Mouse (Mus musculus) ES-E14 (cell line): ENCODE results near the gene Ank2. TPM values are rescaled to one million over a fixed set of nuclear protein-coding genes. Genes with fewer than 3 reads are reported as not detected.

Experiments used
- DNase-seq: peaks from one replicate; pipeline ENCODE4 v3.0.0-alpha.2; 2013; ENCODE audit warnings: low read depth, low spot score
- H3K27ac ChIP-seq: 2 replicates; pipeline ENCODE4 v1.5.1; 2012; ENCODE audit warnings: low read depth, mild to moderate bottlenecking, low read length, moderate library complexity, mixed read lengths; ENCODE audit not compliant: poor library complexity, insufficient read depth, severe bottlenecking
- H3K36me3 ChIP-seq: 2 replicates; pipeline ENCODE4 v1.6.1; 2012; ENCODE audit warnings: mild to moderate bottlenecking, low read length, moderate library complexity, mixed read lengths; ENCODE audit not compliant: control insufficient read depth, poor library complexity, insufficient read depth, severe bottlenecking
- H3K4me1 ChIP-seq, 2 experiments: fragments of 150-350 bp in 1 of 2; sonication (generic) in 1 of 2; 2 replicates each; pipeline ENCODE4 v1.6.1; 2012; ENCODE audit warnings: low read length in 2 of 2, mild to moderate bottlenecking in 1 of 2, mixed read lengths in 1 of 2; ENCODE audit not compliant: control insufficient read depth in 2 of 2, insufficient read depth in 2 of 2, poor library complexity in 1 of 2
- H3K4me3 ChIP-seq, 2 experiments: fragments of 150-350 bp in 1 of 2; sonication (generic) in 1 of 2; 2 replicates each; pipeline ENCODE4 v1.5.1; 2012; ENCODE audit warnings: low read length in 2 of 2, low read depth in 1 of 2, mild to moderate bottlenecking in 1 of 2, mixed read lengths in 1 of 2; ENCODE audit not compliant: insufficient read depth in 1 of 2, poor library complexity in 1 of 2, severe bottlenecking in 1 of 2
- H3K9ac ChIP-seq: 2 replicates; pipeline ENCODE4 v1.6.1; 2012; ENCODE audit warnings: low read depth, mild to moderate bottlenecking, low read length, mixed read lengths; ENCODE audit not compliant: poor library complexity, insufficient read depth, severe bottlenecking
- H3K9me3 ChIP-seq: fragments of 150-350 bp; sonication (generic); 2 replicates; pipeline ENCODE4 v1.6.1; 2012; ENCODE audit warnings: low read depth, mild to moderate bottlenecking, low read length; ENCODE audit not compliant: control insufficient read depth, insufficient read depth
- CHD2 ChIP-seq: IDR thresholded peaks from 2 replicates; pipeline ENCODE4 v1.6.1; 2014; ENCODE audit warnings: mild to moderate bottlenecking, low read depth, low read length, inconsistent platforms
- HCFC1 ChIP-seq: IDR thresholded peaks from 2 replicates; pipeline ENCODE4 v1.6.1; 2012; ENCODE audit warnings: low read length, inconsistent platforms, borderline replicate concordance; ENCODE audit not compliant: insufficient read depth
- MAFK ChIP-seq: IDR thresholded peaks from 2 replicates; pipeline ENCODE4 v1.6.1; 2014; ENCODE audit warnings: mild to moderate bottlenecking, low read depth, low read length, inconsistent platforms; ENCODE audit not compliant: insufficient read depth
- ZC3H11A ChIP-seq: IDR thresholded peaks from 2 replicates; pipeline ENCODE4 v1.6.1; 2012; ENCODE audit warnings: low read depth, mild to moderate bottlenecking, inconsistent platforms, low read length, borderline replicate concordance
- ZNF384 ChIP-seq: IDR thresholded peaks from 2 replicates; pipeline ENCODE4 v1.6.1; 2012; ENCODE audit warnings: low read depth, low read length, inconsistent platforms
- in situ Hi-C, 2 experiments: fragments of 600-800 bp; cut with MboI; formaldehyde crosslinking; loops; one replicate each; pipeline ENCODE4 v1.15.1; 2025; ENCODE audit warnings: low sequenced_read_pairs in 2 of 2, inconsistent platforms in 1 of 2; ENCODE audit not compliant: unreplicated experiment in 2 of 2
- total RNA-seq: library from RNA; depleted of rRNA; stranded (reverse); fragments of 300-350 nt; gene quantifications from 2 replicates; pipeline ENCODE4 v1.2.3, GENCODE M21; 2012

Gene Ank2
- total RNA-seq, 1 experiment, result 15.2 TPM

DNA sequence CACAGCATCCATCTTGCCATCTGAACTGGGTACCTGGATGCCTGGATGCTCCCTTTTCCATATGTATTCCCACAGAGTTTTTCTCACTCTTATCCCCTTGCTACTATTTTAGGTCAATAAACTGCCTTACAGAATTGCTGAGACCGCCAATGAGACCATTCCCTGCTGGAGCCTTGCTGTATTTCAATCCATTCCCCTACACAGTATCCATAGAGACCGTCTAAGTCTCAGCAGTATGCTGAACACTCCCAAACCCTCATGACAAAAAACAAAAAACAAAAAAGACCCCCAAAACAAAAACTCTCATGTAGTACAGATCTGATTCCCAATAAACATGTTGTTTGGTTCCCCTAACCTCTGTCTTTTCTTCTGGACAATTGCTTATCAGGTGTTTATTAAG, 365.1 kb downstream of the Ank2 start:
- Histone ChIP-seq H3K9ac (no peak overlapping the region), H3K27ac (no peak overlapping the region), H3K36me3 (no peaks in the 10 kb centered on the region), H3K4me3 (no peak overlapping the region), H3K4me1 (no peaks in the 10 kb centered on the region), H3K9me3 (no peaks in the 10 kb centered on the region)
- TF ChIP-seq MAFK (no peak), HCFC1 (no peak), CHD2 (no peak), ZNF384 (no peak), ZC3H11A (no peak)
- in situ Hi-C loops, result no loop called here
- no peak for DNase-seq

DNA sequence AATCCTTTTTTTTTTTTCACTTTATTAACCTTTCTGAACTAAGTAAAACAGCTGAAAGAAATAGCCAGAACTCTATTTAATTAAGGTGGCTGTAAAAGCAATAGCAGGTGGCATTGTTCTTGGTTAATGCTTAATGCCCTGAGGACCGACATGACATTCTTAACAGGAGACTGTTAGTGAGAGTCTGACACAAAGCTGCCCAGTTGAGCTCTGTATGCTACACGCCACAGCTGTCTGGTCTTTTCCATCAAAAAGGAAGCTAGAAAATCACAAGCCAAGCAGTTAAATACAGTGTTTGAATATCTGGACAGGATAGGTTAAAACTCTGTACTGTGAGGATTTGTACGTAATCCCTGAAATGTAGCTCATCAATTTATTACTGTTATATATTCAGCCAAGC, 368.1 kb downstream of the Ank2 start:
- H3K36me3 ChIP-seq, result no peaks in the 10 kb centered on the region
- TF ChIP-seq ZNF384 (no peak), HCFC1 (no peak), CHD2 (no peak), MAFK (no peak), ZC3H11A (no peak)
- no peak overlapping the region for H3K9ac ChIP-seq
- no peaks in the 10 kb centered on the region for H3K4me1 ChIP-seq
- H3K27ac ChIP-seq, result no peak overlapping the region
- DNase-seq, result no peak
- in situ Hi-C loops, result no loop called here
- H3K9me3 ChIP-seq, result no peaks in the 10 kb centered on the region
- H3K4me3 ChIP-seq, result no peak overlapping the region

DNA sequence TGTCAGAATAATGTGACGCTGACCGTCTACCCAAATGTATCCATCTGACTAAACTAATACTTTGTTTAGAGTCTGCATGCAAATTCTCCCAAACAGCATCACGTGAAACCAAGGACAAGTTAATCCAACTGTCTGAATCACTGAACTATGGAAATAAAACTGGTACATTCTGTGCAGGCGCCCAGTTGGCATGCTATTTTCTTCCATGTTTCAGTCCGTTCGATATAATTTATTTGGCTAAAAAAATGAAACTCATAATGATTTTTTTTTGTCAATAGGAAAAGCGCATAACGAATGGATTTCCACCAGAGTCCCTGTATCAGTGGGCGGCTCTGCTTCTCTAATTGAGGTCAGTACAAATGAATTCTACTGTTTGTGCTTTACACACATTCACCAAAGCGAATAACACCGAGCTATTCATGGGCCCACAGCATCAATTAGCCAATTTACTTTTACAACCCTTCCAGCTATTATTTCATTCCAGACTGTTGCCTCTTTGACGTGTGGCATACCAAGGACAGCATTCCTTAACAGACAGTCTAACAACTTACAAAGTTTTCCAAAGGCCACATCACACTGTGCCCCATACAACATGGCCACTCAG, 368.9 kb downstream of the Ank2 start:
- in situ Hi-C loops, result no loop called here

DNA sequence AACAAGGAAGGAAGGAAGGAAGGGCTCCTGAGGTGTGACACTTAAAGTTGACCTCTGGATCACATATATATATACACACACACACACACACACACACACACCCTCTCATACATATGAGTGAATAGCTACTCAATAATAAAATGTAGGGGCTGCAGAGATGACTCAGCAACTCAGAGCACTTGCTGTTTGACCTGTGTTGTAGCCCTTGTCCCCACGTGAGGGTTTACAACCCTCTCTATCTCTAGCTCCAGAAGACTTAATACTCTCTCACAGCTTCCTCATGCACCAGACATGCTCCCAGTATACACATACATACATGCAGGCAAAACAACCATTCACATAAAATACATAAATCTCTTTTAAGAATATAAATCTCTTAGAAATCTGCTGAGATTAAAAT, 369.4 kb downstream of the Ank2 start:
- no peaks in the 10 kb centered on the region for H3K4me1 ChIP-seq
- H3K27ac ChIP-seq, result no peak overlapping the region
- H3K4me3 ChIP-seq, result no peak overlapping the region
- DNase-seq, result no peak
- no peaks in the 10 kb centered on the region for H3K36me3 ChIP-seq
- no peaks in the 10 kb centered on the region for H3K9me3 ChIP-seq
- H3K9ac ChIP-seq, result no peak overlapping the region
- in situ Hi-C loops, result no loop called here
- TF ChIP-seq CHD2 (no peak), ZNF384 (no peak), ZC3H11A (no peak), MAFK (no peak), HCFC1 (no peak)

More for the DNA sequence above, 368.9 kb downstream of the Ank2 start:
- Histone ChIP-seq H3K4me3 (no peak overlapping the region), H3K36me3 (no peaks in the 10 kb centered on the region), H3K9me3 (no peaks in the 10 kb centered on the region), H3K9ac (no peak overlapping the region), H3K27ac (no peak overlapping the region), H3K4me1 (no peaks in the 10 kb centered on the region)
- DNase-seq, result no peak
- no peak for TF ChIP-seq ZNF384
- no peak for TF ChIP-seq MAFK
- TF ChIP-seq ZC3H11A, result no peak

DNA sequence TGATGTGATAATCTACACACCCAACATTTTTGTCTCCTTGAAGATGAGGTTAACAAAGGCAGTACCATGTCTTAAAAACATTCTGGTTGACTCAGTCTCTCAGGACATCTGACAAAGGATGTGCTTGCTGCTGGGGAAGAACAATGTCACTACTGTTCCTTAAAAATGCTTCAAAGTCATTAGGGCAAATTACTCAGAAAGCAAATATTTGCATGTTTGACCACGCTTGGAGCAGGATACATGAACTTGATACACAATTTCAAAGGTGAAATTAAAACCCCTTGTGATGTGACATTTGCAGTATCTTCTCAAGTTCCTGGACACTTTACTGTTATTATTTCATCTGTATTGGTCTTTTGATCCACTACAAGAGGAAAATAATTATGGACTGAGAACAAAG, 371.5 kb downstream of the Ank2 start:
- Histone ChIP-seq H3K4me1 (peaks cover 3 to 4% of the 10 kb centered on the region in 2 experiments; a peak in 2 of 4 replicates), H3K4me3 (no peak overlapping the region), H3K27ac (no peak overlapping the region), H3K36me3 (no peaks in the 10 kb centered on the region), H3K9ac (no peak overlapping the region), H3K9me3 (no peaks in the 10 kb centered on the region)
- in situ Hi-C loops, result no loop called here
- DNase-seq, result no peak
- no peak for TF ChIP-seq ZC3H11A
- TF ChIP-seq HCFC1, result no peak
- no peak for TF ChIP-seq ZNF384
- TF ChIP-seq MAFK, result no peak
- TF ChIP-seq CHD2, result no peak
